Mouse (Mus musculus) C2C12 (cell line): ENCODE results near the gene C87436.

Experiments
- CEBPB ChIP-seq: IDR thresholded peaks from one replicate; pipeline ENCODE4 v1.6.1; 2011; ENCODE audit warnings: low read depth, mild to moderate bottlenecking, control low read depth, moderate library complexity
- CTCF ChIP-seq: IDR thresholded peaks from one replicate; pipeline ENCODE4 v1.5.1; 2011; ENCODE audit not compliant: control insufficient read depth, insufficient read depth, insufficient read length
- MAX ChIP-seq: IDR thresholded peaks from one replicate; pipeline ENCODE4 v1.6.1; 2011; ENCODE audit warnings: mild to moderate bottlenecking, control low read depth
- MYOD1 ChIP-seq: IDR thresholded peaks from one replicate; pipeline ENCODE4 v1.6.1; 2011; ENCODE audit warnings: low read depth; ENCODE audit not compliant: control insufficient read depth, insufficient read length
- MYOG ChIP-seq: IDR thresholded peaks from one replicate; pipeline ENCODE4 v1.6.1; 2011; ENCODE audit not compliant: control insufficient read depth, insufficient read length; ENCODE audit errors: extremely low read depth
- USF1 ChIP-seq: IDR thresholded peaks from one replicate; pipeline ENCODE4 v1.6.1; 2011; ENCODE audit warnings: low read depth, mild to moderate bottlenecking, control low read depth, moderate library complexity

DNA sequence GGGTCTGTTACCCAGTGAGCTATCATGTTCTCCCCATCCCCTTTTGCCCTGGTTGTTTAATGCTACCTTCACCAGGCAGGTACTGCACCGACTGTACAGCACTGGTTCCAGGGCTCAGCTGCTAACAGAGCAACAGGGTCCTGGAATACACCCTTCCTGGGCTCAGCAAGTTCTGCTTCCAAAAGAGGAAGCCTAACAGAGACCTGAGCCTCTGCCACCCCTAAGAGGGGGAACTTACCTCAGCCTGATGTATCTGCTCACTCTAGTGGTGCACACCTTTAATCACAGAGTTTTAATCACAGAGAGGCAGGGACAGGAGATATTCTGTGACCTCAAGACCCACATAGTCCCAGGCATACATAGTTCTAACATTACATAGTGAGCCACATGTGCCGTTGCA lies 51.8 kb downstream of the C87436 start:
- TF ChIP-seq CEBPB (no peak), CTCF (no peak), USF1 (no peak), MAX (no peak), MYOG (no peak), MYOD1 (no peak)
